Mouse (Mus musculus) frontal cortex, adult 2 months (tissue): ENCODE results near the gene Lctl. TPM values are rescaled to one million over a fixed set of nuclear protein-coding genes. Genes with fewer than 3 reads are reported as not detected.
"Not testable (repeated sequence)": the region's sequence is repeated elsewhere in the genome, so short reads cannot be mapped to it uniquely, and the experiment has no call there.

Experiments
- DNase-seq, 2 experiments: peaks; one replicate each; pipeline ENCODE4 v3.0.0; 2022; ENCODE audit warnings: low spot score in 1 of 2; ENCODE audit errors: extremely low spot score in 1 of 2
- polyA plus RNA-seq: library from polyadenylated mRNA; depleted of rRNA; stranded (reverse); fragments of >200 nt; gene quantifications from 2 replicates; pipeline ENCODE4 v1.2.3, GENCODE M21; 2012; rRNA removed

Gene Lctl
- polyA plus RNA-seq, 1 experiment, result 0.22 TPM

DNA sequence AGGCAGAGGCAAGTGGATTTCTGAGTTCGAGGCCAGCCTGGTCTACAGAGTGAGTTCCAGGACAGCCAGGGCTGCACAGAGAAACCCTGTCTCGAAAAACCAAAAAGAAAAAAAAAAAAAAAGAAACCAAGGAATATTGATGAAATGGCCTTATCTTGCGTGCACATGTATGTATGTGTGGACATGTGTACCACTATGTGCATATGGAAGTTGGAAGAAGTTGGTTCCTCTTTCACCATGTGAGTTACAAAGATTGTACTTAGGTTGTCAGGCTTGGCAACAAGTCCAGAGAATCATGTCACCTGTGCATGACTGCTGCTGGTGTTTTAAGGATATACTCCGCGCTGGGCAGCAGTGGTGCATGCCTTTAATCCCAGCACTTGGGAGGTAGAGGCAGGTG lies 66.3 kb downstream of the Lctl start:
- DNase-seq, result not testable (repeated sequence)

DNA sequence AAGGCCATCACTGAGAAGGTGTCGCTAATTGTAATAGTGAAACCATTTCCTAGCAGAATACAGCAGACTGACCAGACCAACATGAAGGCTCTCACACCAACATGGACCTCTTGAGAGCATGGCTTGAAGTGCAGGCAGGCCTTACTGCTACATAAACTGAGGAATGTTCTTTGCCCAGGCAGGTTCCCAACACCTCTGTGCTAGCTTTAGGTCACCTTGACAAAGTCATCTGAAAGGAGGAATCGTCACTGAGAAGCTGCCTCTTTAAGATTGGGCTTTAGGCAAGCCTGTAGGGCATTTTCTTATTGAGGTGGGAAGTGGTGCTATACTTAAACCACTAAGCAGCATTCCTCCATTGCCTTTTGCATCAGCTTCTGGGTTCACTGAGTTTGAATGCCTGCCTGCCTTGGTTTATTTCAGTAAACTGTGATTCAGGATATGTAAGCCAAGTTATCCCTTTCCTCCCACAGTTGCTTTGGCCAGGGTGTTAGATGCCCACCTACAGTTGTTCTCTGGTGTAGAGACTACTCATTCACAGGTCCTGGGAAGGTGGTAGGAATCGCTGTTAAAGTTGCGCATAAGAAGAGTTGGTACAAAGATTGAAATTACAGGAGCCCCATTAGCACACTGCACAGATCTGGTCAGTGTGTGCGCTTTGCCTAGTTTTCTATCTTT lies 67.4 kb downstream of the Lctl start:
- no peak for DNase-seq

Other genes starting within 250 kb of the Lctl start
- gene Smad6, start 95.1 kb upstream of the Lctl start, polyA plus RNA-seq, result 3.1 TPM in 2 replicates
- gene Zwilch, start 56.0 kb downstream of the Lctl start, polyA plus RNA-seq, result 6.2 and 7.1 TPM in 2 replicates
- 536 and 611 TPM in 2 replicates for gene Rpl4, start 56.2 kb downstream of the Lctl start, polyA plus RNA-seq
- 34.8 and 35.4 TPM in 2 replicates for gene Snapc5, start 62.1 kb downstream of the Lctl start, polyA plus RNA-seq
- 0.22 and 0.29 TPM in 2 replicates for gene Uchl4, start 118.1 kb downstream of the Lctl start, polyA plus RNA-seq
- 261 and 265 TPM in 2 replicates for gene Map2k1, start 136.5 kb downstream of the Lctl start, polyA plus RNA-seq
- 40.5 and 42.0 TPM in 2 replicates for gene Tipin, start 164.4 kb downstream of the Lctl start, polyA plus RNA-seq
- gene Dis3l, start 224.1 kb downstream of the Lctl start, polyA plus RNA-seq, result 23.0 and 24.1 TPM in 2 replicates